Mouse (Mus musculus): Measurements from ENCODE around the gene Ntng1.

Ntng1 gene

DNA sequence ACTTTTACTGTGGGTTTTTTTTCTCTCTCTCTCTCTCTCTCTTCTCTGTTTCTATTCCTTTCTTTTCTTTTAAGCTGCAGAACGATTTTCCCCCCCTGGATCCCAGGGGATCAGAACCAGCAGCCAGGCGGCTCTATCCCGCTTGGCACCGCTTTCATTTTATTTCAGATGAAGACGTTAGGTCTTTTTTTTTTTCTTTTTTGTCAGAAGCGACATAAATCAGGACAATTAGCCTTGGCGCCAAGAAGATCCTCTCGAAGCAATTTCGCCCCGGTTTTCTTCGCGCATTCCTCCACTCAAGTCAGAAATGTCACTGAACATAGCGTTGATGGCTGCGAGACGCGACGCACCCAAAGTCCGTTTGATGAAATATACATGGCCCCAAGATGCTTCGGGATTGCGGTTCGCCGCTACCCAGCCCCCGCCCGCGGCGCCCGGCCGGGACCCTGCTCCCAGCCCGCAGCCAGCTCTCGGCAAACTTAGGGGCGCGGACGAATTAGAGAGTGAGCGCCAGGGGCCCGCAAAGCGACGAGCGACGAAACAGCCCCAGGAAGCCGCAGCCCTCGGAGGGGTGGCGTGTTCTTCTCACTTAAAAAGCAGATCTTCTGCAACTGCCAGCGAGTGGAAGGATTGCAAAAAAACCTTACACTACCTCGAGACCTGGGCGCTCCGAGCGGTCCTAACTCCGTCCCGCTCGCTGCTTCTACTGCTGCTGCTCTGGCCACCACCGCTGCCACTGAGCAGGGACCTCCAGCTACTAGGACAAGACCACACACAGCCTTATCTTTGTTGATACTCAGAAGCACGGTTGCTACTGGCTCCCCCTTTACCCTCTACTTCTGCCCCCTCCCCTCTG lies at the start of gene Ntng1:
Gene Ntng1 (minus strand): TSS at position 806 of the 856 bp plus-strand sequence.
- DNase-seq, result peak; percentile 39

DNA sequence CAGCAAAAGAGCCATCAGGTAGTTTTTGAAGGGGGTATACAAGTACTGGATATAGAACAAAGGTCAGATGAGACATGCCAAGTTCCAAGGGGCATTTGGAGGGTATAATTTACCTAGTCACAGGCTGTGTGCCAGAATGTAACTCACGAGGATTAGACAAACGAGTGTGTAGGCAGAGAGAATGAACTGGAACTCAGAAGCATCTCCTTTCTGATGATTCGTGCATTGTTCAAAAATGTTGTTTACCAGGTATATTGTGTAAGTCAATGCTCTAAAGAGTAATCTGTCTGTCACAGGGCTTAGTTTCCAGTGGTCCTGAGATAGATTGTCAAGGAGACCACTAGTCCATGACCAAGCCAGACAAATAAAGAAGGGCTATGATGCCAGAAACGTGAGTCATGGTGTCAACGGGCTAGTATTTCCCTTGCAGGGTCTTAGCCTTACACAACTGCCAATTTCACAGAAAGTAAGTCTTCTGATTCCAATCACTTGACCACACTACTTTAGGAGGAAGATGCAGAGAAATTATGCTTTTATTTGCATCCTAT lies 43.7 kb upstream of the Ntng1 start:
- DNase-seq, result no peak

DNA sequence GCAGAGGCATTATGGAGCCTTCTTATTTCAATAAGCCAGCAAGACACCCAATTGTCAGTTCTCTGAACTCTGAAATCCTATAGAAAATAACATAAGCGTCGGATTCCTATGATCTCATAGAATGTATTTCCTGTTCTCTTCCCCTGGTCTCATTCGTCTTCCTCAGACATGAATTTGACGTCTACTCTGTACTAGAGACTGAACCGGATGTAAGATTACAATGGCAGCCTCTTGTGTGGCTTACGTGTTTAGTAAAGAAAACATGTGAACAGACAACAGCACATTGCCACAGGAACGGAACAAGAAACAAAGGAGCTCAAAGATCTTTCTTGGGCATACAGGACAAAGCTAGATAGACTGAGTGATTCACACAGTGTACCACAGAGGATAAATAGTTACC lies 5.3 kb upstream of the Ntng1 start:
- no peak for DNase-seq

DNA sequence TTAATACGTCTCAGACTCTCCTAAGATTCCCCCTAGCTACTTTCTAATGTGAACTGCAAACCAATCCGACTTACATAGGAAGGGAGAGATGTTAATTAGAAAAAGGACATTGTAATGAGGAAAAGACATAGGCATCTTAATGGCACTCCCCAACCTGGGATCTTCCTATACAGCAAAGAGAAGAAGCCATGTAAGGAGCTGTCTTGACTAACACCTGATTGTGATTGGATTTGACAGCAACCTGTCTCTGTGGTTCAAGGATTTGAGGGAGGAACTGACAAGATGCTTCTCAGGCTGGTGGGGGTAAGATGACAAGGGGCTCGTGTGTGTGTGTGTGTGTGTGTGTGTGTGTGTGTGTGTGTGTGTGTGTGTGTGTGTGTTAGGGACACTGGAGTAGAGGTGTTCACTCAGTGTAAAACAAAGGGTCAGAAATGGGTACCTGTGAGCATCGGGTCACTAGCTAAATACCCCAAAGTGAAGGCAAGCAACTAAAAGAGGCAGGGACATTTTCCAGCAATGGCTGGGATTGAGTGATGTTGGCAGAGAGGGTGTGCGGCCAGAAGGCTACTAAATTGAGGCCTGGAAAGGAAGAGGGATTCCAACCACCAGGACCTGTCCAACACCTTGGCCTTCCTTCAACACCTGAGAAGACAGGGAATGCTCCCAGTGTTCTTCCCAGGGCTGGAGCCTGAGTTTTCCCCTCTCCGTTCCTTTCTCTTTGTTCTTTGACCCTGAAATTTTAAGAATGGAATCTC lies 667 bp upstream of the Ntng1 start:
- peak; percentile 46 for DNase-seq

DNA sequence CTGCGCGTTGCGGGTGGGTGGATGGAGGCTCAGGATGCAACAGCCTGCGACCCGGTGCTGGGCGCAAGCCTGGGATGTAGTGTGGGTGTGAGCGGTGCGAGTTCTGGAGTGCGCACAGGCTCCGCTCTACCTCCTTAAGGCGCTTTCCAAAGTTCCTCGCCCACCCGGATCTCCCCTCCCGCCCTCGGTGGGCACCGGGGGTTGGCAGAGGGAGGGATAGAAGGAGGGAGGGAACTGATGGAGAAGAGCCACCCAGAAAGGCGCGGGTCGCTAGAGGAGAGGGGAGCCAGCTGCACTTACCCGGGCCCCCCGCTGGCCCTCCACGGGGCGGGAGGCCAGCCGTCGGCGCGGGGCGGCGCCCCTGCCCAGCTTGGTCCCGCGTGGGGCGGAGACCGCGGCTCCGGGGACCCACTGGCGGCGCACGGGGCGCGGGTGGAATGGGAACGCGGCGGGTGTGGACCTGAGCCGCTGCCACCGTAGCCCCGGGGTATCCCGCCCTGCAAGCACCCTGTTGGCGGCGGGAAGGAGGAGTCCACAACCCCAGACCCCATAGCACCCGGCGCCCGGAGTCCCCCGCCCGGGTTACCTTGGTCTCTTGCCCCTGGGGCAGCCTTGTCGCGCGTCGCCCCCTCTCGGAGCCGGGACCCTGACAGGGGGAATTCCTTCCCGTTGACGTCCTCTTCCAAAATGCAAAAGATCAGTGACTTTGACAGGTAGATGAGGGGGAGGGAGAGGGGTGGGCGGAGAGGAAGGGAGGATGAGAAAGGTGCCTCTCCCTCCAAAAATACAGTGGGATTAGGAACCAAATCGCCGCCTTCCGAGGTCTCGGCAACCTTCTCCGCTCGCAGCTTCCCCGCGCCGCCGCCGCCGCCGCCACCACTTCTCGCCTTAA lies 1.3 kb downstream of the Ntng1 start:
- DNase-seq, result peak; percentile 57

DNA sequence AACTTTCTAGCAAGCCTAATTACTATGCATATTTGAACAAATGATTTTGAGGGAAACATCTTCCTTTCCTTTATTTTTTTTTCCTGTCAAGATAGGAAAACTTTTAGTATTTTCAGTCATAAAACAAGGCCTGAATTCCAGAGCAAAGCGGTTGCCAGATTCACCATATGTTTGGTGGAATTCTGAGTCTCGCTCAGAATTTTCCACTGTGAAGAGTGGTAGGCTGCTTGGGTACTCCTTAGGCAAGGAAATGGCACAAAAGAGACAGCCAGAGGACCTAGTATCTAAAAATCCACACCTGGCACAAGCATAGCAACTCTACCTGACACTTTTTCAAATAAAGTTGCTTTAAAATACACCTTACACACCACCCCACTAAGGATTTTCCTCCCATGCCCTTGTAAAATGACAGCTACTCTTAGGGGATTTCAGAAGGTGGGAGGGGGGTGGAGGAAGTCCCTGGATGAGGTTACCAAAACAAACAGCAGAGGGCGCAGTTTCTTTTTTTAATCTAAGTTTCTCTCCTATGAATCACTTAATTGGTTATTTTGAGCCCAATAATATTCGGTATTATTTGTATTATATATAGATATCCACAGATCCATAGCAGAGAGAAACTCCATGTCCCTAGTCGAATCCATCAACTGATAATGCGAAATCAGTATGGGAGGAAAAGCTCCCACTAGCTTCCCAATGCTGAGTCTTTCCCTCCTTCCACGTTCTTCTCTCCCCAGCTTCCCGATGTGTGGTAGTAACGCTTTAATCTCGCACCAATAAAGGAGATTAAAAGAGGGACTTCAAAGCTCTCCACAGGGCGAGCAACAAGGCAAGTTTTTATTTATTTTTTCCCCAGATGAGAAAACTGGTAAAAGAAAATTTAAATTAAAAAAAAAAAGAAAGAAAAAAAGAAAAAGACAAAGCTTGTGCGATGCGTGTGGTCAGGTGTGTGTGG lies 2.2 kb downstream of the Ntng1 start:
- peak; percentile 50 for DNase-seq

DNA sequence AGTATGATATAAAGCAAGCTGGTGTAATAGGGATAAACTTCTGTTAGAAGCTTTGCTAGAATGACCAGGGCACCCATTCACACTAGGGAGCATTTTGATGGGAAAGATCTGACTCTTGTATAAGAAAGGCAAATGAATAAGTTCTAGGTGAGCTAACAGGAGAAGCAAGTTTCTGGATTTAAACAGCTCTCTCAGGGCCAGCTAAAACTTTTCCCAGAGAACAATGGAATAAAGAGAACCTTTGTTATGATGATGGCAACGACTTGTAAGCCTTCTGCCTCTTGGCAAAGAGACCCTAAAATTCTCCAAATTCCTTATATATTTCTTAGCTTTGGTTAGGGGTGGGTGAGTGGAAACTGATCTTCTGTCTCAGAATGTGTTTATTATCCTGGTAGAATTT lies 7.7 kb downstream of the Ntng1 start:
- DNase-seq, result no peak

DNA sequence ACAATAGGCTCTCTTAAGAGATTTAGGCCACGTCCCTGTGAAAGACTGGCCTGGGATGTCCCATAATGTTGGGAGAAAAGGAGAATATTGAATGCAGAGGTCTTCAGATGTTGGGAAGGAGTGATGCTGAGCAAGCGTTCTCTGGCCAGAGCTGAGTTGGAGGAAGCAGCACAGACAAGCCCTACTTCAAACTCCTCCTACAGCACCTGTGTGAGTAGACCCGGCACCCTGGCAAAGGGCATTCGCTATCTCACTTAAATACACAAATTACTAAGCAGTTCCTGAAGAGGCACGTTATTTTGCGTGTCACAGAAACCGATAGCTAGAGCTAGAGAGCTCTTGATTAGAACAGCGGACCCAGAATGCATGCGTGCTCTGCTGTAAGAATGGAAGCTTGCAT lies 10.7 kb downstream of the Ntng1 start:
- no peak for DNase-seq

DNA sequence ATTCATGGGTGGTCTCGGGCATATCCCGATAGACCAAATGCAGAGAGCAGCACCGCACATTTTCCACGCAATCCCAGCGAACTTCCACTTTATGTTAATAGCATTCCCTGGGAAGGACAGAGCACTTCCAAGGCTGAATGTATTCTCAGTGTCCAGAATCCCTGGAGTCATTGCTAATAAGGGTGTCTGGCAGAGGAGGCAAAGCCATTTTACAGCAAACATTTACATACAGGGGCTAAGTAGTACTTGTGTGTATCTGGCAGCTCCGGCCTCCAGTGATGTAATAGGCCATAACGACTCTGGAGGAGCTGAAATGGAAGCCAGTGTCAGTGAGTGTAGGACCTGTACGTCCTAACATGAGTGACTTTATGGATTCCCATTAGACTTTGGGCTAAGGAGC lies 11.5 kb downstream of the Ntng1 start:
- no peak for DNase-seq

DNA sequence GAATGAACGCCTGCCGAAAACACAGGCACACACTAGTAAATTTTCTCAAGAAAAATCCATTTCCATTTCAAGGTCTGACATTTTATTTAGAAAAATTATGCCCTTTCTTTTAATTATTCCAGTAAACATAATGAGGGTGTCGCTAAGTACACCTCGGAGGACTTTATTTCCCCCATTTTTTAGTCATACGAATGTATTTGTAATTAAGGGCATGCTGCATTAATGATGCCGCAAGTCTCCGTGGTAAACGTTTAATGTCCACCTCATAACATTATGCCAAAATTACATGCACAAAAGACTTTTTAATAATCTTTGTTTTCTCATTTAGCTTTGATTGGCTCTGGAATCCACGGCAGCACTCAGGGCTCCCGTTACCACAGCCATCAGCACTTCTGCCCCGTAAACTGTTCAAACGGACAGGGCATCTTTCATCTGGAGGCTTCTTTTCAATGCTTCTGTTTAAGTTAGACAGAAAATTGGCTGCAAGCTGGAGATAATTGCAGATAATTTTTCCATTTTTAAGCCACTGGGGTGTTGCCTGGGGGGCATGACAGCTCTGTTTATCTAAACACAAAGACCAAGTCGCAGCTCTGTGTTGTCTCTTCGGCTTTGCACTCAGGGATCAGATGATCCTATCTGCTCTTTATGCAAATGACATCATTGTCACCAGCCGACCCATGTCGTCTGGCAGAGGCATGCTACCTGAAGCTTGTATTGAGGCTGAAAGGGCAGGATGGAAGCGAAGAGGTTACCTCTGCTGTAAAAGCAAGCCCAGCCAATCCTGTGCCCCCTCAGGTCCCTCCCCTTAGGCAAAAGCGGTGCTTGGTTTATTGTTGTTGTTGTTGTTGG lies 12.5 kb downstream of the Ntng1 start:
- DNase-seq, result no peak

DNA sequence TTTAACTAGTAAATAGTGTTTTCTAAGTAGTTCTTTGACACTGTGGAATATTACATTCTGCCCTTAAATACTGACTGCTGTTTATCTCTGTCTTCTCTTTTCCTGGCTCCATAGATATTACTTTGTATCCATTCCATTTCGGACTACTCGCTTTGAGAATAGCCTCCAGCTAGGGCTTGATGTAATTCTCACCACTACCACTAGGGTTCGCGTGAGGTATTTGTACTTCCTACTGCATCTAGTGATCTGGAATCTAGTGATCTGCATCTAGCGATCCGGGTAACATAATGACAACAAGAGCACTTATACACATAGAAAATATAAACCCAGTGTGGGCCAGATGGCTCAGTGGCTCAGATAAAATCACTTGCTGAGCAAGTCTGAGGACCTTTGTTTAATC lies 14.2 kb downstream of the Ntng1 start:
- DNase-seq, result no peak

DNA sequence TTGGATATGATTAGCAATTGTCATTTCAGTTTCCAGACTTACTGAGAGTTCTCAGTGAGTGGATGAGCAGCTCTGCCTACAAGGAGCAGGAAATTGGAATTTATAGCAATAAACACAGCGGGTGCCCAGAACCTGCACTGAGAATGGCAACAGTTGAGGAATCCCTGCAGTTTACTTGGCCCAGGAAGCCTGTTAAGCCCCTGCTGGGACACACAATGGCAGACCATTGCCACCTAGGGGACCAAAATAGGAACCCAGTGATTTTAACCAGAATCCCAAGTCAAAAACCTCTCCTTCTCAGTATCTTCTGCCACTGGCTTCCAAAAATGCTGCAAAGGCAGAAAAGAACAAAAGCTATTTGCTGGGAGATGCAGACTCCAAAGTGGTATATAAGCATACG lies 37.8 kb downstream of the Ntng1 start:
- peak; percentile 46 for DNase-seq

DNA sequence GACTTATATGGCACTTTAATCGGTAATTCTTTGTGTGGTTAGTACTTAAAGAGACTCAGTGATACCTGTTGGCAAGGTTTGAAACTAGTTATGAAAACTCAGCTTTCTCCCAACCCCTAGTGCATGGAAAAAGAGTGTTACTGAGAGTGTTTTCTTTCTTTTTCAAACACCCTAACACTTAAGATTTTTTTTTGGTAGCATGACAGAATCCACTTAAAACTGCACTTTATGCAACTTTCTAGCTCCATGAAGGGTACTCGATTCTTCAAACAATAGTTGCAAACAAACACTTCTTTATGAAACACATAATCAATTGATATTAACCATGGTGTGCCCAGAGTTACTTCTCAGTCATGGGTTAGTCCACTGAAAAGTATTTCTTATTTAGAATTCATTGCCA lies 49.4 kb downstream of the Ntng1 start:
- DNase-seq, result no peak

DNA sequence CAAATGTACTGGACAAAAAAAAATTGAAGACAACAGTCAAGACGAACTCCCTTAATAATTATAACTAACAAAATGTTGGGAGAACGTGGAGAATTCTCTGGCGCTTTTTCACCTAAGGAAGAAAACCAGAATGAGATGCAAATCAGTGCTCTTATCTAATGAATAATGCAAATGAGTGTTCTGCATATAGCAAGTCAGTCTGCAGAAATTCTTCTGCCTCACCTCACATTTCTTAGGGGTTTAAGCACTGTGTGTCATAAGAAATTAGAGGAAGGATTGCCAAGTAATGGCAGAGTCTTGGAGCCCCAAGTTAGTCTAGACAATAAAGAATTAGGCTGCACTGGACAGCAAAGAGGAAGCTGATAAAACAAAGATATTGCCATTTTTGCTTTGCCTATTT lies 49.8 kb downstream of the Ntng1 start:
- no peak for DNase-seq

DNA sequence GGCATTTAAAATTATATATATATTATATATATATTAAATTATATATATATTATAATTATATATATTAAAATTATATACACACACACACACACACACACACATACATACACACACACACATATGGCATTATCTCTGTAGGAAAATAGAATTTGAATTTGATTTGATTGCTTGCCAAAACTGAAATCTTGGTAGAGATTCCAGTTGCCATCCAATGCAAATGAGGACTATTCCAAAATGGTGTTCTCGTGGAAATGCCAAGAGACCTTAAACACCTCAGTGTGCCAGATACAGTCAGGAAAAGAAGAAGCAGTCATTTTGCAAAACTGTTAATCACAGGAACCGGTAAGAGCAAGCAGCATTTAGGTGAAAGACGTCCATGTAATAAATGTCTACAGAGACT lies 51.3 kb downstream of the Ntng1 start:
- DNase-seq, result no peak

DNA sequence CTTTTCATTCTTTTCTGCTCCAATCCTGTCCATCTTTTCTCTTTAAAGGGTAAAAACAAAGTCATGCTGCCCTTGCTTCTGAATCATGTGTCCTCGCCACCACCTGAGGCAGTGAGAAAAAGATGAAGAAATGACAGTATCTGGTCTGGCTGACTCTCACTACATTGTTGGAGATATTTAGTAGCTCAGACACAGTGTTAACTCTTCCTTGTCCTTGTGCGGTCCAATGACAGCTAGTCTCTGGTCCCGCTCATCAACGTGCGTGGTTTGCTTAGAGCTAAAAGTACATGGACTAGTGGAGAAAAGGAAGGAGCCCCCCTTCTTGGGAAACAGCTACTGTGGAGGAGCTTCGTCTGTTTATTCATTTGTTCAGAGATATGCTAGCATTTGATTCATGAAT lies 56.6 kb downstream of the Ntng1 start:
- no peak for DNase-seq

DNA sequence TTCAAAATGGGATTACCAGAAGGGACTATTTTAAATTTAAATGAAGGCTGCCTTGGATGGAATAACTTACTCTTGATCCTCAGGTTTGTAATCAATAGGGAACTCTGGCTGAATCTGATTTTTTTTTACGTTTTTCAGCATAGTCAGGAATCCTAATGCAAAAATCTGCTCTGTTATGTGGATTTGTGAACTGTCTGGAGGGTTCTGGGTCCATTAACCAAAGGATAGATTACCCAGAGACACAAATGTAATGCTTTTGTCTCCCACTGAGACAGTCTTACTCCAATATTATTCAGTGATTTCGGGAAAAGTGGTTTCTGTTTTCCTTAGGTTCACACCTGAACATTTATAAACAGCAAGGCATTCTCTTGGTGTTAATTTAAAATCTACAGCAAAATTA lies 58.5 kb downstream of the Ntng1 start:
- DNase-seq, result no peak

DNA sequence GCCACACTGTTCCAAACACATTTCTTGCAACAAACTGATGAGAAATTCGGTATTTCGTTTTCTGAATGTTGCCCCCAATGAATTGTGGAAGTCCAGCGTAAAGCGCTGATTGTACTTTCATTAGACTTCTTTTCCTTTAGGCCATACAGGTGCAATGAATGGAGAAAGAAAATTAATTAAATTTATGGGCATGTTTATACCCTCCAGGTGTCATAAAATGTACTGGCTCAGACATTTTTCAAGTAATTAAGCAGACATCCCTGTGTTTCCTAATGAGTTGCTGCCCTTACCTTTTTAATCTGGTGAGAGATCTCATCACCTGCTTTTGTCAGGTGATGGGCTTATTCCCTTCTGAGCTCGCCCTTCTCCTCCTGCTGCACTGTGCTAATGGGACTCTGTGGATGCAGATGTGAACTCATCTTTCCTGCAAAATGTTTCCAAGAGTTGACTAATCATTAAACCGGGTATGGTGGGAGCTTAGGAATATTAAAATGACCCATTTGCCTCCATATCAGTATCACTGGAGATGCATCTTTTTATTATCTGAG lies 79.0 kb downstream of the Ntng1 start:
- DNase-seq, result no peak

DNA sequence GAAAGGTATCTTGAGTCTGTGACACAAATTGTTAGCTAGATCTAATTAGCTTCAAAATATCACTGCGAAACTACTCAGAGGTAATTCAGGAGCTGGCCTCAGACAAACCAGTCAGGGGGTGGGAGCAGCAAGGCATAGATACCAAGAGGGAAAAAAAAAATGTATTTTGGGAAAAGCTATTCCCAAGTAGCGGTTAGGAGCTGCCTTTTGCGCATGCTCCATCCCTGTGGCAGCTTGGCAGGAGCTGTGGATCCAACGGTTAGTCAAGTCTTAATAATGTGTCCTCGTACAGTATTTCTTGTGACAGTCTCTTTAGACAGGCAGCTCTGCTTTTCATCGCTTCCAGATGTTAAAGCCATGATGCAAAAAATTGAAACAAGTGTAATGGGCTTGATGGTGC lies 87.9 kb downstream of the Ntng1 start:
- DNase-seq, result no peak

DNA sequence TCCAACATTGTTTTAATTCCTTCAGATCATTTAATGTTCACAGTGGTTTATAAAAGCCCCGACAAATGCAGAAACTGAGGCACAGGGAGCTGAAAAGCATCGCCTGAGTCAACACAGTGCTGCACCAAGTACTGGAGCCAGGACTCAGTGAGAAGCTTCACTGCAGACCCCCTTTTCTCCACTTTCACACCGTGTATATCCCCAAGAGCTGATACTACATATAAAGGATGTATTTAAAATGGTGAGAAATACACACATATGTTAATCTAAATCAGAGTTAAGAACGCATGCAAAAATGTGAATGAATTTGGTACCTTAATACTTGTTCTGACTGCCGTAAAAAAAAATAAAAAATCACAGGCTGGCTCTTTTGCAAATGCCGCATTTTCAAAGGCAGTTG lies 88.4 kb downstream of the Ntng1 start:
- no peak for DNase-seq

DNA sequence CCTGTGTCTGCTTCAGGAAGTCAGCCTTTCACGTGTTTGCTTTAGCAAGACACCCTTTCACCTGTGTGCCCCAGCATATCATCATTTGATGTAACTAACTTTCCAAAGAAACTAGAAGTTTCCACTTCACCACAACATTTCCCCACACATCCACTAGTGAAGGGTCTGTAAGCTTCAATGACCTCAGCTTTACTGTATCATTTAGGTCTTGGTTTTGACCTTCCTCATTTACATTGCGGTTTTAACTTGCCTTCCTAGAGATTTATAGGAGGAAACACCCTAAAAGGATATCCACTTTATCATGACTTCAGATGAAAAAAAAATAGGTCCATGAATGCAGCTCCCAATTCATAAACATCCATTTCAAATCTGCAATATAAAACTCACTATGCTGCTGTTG lies 89.7 kb downstream of the Ntng1 start:
- DNase-seq, result no peak

Measured in cerebellum, adult 11-12 months (tissue).